Mouse (Mus musculus) hindbrain, embryonic 11.5 days (tissue): Measurements from ENCODE around the gene Chst11. TPM values are rescaled to one million over a fixed set of nuclear protein-coding genes. Genes with fewer than 3 reads are reported as not detected.

Experiments used
- ATAC-seq: fragments of 200-750 bp; cut with Nextera tagmentation; 2 replicates; pipeline ENCODE4 v1.8.0; 2017; ENCODE audit warnings: mild to moderate bottlenecking, moderate TSS enrichment, moderate library complexity; ENCODE audit not compliant: low FRiP score
- DNase-seq: peaks from one replicate; pipeline ENCODE4 v3.0.0-alpha.2; 2015; ENCODE audit warnings: low spot score
- H3K27ac ChIP-seq: fragments of 300-500 bp; sonication (generic); 2 replicates; pipeline ENCODE4 v1.5.1; 2014; ENCODE audit warnings: mild to moderate bottlenecking, low read depth, low read length
- H3K27me3 ChIP-seq: fragments of 300-500 bp; sonication (generic); 2 replicates; pipeline ENCODE4 v1.6.1; 2014; ENCODE audit warnings: mild to moderate bottlenecking, low read length, moderate library complexity, mixed read lengths; ENCODE audit not compliant: control insufficient read depth, insufficient read depth
- H3K36me3 ChIP-seq: fragments of 300-500 bp; sonication (generic); 2 replicates; pipeline ENCODE4 v1.6.1; 2014; ENCODE audit warnings: mild to moderate bottlenecking, low read length, moderate library complexity, mixed read lengths; ENCODE audit not compliant: control insufficient read depth, insufficient read depth
- H3K4me1 ChIP-seq: fragments of 300-500 bp; sonication (generic); replicated peaks from 2 replicates; pipeline ENCODE4 v1.6.1; 2014; ENCODE audit warnings: low read length, mixed read lengths; ENCODE audit not compliant: control insufficient read depth, insufficient read depth
- H3K4me2 ChIP-seq: fragments of 300-500 bp; sonication (generic); replicated peaks from 2 replicates; pipeline ENCODE4 v1.6.1; 2014; ENCODE audit warnings: mild to moderate bottlenecking, low read depth, low read length
- H3K4me3 ChIP-seq: fragments of 300-500 bp; sonication (generic); 2 replicates; pipeline ENCODE4 v1.5.1; 2014; ENCODE audit warnings: low read depth, low read length
- H3K9ac ChIP-seq: fragments of 300-500 bp; sonication (generic); 2 replicates; pipeline ENCODE4 v1.6.1; 2014; ENCODE audit warnings: low read depth, low read length
- H3K9me3 ChIP-seq: fragments of 300-500 bp; sonication (generic); 2 replicates; pipeline ENCODE4 v1.6.1; 2016; ENCODE audit warnings: low read length; ENCODE audit not compliant: control insufficient read depth
- WGBS: fragments of 180-500 bp; shearing (Covaris S2); extraction: QIAGEN DNeasy Blood & Tissue Kit; methylation state at CpG from one replicate; pipeline ENCODE4 v1.1.7; 2014; 5-methylcytosine and 5-hydroxymethylcytosine counted together
- polyA plus RNA-seq: library from polyadenylated mRNA; unstranded; fragments of >200 nt; fragmentation: Nextera tagmentation; extraction: Ambion mirVana; gene quantifications from 2 replicates; pipeline ENCODE4 v1.2.1, GENCODE M21; 2014

Gene Chst11
- polyA plus RNA-seq, 1 experiment from 2014 or later, result 2.3 TPM

DNA sequence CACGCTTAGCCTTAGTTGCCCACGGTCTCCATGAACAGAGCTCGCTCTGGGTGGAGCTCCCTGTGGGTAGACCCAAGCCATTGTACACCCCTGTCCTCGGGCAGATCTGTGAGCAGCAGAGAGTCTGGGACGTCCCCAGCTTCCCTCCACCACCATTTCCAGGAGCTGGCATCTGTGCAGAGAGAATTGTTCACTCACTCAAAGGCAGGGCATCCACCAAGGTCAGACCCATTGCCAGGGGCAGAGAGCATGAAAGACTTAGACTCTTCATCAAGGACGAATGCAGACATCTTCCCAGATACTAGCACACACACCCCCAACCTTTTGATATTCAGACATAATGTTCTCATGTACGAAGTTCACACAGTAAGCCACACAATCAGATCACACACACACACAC lies 216.2 kb downstream of the Chst11 start:
- Histone ChIP-seq H3K4me1 (no peaks in the 10 kb centered on the region), H3K27ac (no peak overlapping the region), H3K36me3 (no peaks in the 10 kb centered on the region), H3K9me3 (no peaks in the 10 kb centered on the region), H3K27me3 (no peaks in the 10 kb centered on the region), H3K4me3 (no peak overlapping the region), H3K9ac (no peak overlapping the region), H3K4me2 (no peak overlapping the region)
- 85% methylated on average over 7 of the region's 7 CpGs for WGBS
- ATAC-seq, result no peak
- DNase-seq, result no peak

DNA sequence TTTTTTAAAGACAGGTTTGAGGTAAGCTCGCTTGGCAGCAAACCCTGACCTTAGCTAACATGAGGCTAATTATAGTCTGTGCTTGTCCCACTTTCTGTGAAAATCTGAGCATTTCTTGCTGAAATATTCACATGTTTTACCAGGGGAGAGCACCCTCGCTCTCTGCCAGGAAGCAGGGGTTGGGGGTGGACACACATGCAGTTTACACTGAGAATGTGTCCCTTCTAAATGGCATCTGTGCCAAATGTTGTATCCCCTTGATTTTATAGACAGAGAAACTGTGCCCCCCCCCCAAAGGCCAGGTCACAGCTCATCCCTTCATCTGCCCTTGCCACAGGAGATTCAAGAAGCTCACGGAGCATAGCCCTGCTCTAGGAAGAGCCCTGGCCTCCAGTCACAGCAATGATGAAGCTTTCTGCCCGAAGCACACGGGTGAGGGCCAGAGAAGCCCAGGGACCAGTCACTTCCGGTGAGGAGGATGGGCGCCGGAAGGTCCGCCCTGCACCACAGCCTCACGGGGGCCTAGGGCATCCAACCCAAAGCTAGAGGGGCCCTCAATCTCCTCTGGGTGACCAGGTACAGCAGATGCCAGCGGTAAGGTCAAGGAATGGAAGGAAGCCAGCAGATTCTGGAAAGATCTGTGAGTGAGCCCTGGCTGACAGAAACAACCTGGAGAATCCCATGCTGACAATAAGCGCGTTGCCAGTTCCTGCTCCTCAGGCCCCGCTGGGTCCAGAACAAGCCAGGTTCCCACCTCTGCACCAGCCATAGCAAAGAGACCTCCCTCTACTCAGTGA lies 217.8 kb downstream of the Chst11 start:
- 85% methylated on average over 14 of the region's 14 CpGs for WGBS
- no peak for ATAC-seq
- DNase-seq, result no peak

DNA sequence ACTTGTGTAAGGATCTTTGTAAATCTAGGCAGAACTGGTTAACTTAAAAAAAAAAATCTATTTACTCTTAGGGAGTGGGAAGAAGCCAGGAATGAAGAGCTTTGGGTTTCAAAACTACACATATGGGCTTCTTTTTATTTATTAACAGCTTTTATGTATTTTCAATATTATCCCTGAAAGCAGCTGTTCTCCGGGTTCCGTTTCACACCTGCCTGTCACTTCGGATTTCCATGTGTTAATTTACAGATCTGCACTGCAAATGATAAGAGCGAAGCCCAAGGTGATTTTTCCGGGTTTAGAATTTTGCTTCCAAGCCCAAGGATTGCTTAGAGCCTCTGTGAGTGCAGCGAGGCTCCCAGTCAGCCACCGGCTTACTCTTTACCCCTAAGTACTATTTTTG lies 223.1 kb downstream of the Chst11 start:
- no peak overlapping the region for H3K4me2 ChIP-seq
- no peak for DNase-seq
- H3K4me3 ChIP-seq, result no peak overlapping the region
- no peak overlapping the region for H3K27ac ChIP-seq
- no peaks in the 10 kb centered on the region for H3K4me1 ChIP-seq
- no peak for ATAC-seq
- WGBS, result 89% methylated on average over 7 of the region's 7 CpGs
- H3K36me3 ChIP-seq, result no peaks in the 10 kb centered on the region
- H3K9me3 ChIP-seq, result no peaks in the 10 kb centered on the region
- no peaks in the 10 kb centered on the region for H3K27me3 ChIP-seq
- no peak overlapping the region for H3K9ac ChIP-seq

More for the DNA sequence above, 217.8 kb downstream of the Chst11 start:
- H3K27me3 ChIP-seq, result no peaks in the 10 kb centered on the region
- no peak overlapping the region for H3K9ac ChIP-seq
- no peaks in the 10 kb centered on the region for H3K36me3 ChIP-seq
- no peak overlapping the region for H3K27ac ChIP-seq
- H3K9me3 ChIP-seq, result no peaks in the 10 kb centered on the region
- H3K4me1 ChIP-seq, result no peaks in the 10 kb centered on the region
- H3K4me2 ChIP-seq, result no peak overlapping the region
- H3K4me3 ChIP-seq, result no peak overlapping the region

DNA sequence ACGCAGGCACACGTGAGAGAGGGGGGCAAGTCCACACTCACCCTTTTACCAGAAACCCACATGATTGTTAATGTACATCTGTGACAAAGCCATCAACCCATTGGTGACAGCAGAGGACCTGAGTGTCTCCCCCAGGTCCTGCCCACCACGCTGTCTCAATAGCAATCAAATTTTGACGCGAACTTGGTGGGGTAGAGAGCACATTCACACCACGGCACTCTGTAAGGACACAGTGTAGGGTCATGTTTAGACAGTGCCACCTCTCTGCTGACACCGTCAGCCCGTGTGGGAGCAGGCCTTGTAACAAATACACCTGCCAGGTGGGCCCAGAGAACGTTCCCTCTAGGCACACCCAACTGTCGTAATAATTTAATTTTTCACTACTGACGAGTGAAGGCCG lies 224.1 kb downstream of the Chst11 start:
- no peak overlapping the region for H3K4me3 ChIP-seq
- no peak for ATAC-seq
- H3K9ac ChIP-seq, result no peak overlapping the region
- 80% methylated on average over 12 of the region's 12 CpGs for WGBS
- no peak overlapping the region for H3K27ac ChIP-seq
- no peak for DNase-seq
- no peaks in the 10 kb centered on the region for H3K36me3 ChIP-seq
- no peaks in the 10 kb centered on the region for H3K27me3 ChIP-seq
- no peaks in the 10 kb centered on the region for H3K9me3 ChIP-seq
- no peak overlapping the region for H3K4me2 ChIP-seq
- H3K4me1 ChIP-seq, result no peaks in the 10 kb centered on the region

DNA sequence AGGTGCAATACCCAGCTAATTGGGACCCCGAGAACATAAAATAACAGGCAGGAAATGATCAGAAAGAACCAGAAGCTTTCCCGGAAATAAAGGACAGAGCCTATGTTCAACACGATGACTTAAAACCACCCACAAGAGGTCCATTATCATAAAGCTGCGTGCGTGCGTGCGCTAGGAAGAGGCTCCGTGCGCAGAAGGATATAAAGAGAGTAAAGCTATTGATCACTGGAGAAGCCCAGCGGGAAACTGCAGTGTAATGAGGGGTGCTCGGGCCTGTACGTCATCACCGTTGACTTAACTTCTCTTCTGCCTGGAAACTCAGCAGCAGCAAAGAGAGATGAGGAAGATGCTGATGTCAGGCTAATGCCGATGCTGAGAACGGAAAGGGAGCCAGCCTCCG lies 224.8 kb downstream of the Chst11 start:
- H3K4me1 ChIP-seq, result no peaks in the 10 kb centered on the region
- H3K27ac ChIP-seq, result no peak overlapping the region
- H3K4me3 ChIP-seq, result no peak overlapping the region
- WGBS, result 77% methylated on average over 16 of the region's 16 CpGs
- H3K9ac ChIP-seq, result no peak overlapping the region
- H3K27me3 ChIP-seq, result no peaks in the 10 kb centered on the region
- no peaks in the 10 kb centered on the region for H3K9me3 ChIP-seq
- ATAC-seq (no peak), DNase-seq (no peak)
- no peak overlapping the region for H3K4me2 ChIP-seq
- H3K36me3 ChIP-seq, result no peaks in the 10 kb centered on the region

DNA sequence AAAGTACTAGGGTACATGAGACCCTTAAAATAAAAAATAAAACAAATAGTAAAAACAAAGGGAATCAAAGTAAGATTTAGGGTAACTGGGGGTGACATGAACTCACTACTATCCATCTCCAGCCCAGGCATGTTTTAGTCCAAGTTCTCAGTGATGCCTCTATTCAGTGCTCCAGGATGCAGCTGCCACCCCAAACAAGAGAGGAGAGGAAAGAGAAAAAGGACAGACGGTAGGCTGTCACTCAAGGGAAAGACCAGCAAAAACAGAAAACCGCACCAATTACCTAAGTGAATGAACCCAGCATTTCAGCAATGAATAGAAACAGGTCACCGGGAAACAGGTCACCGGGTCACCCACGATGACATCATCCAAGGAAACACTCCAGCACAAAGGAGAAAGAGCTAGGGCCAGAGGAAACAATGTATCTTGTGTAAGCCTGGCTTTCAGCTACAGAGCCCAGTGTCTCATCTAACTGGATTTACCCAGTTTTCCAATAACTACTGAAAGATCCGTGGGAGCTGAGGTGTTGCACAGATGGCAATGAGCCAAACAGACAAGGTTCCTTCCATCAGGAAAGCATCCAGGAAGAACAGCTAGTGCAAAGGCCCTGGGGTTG lies 225.8 kb downstream of the Chst11 start:
- H3K4me1 ChIP-seq, result no peaks in the 10 kb centered on the region
- no peak overlapping the region for H3K9ac ChIP-seq
- no peak overlapping the region for H3K4me3 ChIP-seq
- ATAC-seq (no peak), DNase-seq (peak; percentile 36)
- H3K4me2 ChIP-seq, result no peak overlapping the region
- H3K27ac ChIP-seq, result no peak overlapping the region
- no peaks in the 10 kb centered on the region for H3K27me3 ChIP-seq
- no peaks in the 10 kb centered on the region for H3K9me3 ChIP-seq
- no peaks in the 10 kb centered on the region for H3K36me3 ChIP-seq
- WGBS, result 28% methylated on average over 6 of the region's 6 CpGs

DNA sequence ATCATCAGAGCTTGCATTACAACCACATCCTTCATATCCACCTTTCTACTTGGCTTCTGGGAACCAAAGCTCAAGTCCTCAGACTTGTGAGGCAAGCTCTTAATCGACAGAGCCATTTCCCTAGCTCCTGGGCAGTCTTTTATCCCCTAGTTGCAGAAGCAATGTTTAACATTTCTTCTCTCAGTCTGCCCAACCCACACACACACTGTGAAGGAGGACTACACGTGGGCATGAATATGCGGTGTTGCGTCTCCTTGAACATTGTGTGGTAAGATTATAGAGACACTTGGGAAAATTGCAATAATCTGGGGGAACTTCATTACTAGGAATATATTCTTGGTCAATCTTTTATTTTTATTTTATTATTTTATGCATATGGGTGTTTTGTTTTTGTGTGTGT lies 227.3 kb downstream of the Chst11 start:
- Histone ChIP-seq H3K36me3 (no peaks in the 10 kb centered on the region), H3K4me3 (no peak overlapping the region), H3K27me3 (no peaks in the 10 kb centered on the region), H3K4me2 (no peak overlapping the region), H3K9me3 (no peaks in the 10 kb centered on the region), H3K9ac (no peak overlapping the region), H3K27ac (no peak overlapping the region), H3K4me1 (no peaks in the 10 kb centered on the region)
- no peak for ATAC-seq
- WGBS, result 95% methylated on average over 4 of the region's 4 CpGs
- DNase-seq, result no peak

DNA sequence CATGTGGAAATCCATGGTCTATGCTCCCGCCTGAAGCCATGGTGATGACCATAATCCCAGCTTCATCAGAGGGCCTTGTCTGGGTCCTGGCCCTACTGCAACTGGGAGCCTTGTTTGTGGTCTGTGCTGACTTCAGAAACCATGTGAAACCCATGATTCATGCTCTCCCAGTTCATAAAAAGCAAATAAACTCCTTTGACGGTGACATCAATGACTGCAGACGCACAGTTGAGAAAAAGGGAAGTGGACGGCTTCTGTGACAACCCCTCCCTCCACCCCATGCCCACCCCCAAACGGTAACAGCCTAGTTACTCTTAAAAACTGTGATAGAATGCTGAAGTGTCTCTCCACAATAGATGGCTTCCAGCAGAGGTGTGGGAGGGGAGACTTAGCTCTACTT lies 230.3 kb downstream of the Chst11 start:
- Histone ChIP-seq H3K4me3 (no peak overlapping the region), H3K9me3 (no peaks in the 10 kb centered on the region), H3K9ac (no peak overlapping the region), H3K4me2 (no peak overlapping the region), H3K27me3 (no peaks in the 10 kb centered on the region), H3K4me1 (no peaks in the 10 kb centered on the region), H3K36me3 (no peaks in the 10 kb centered on the region), H3K27ac (no peak overlapping the region)
- 83% methylated on average over 5 of the region's 5 CpGs for WGBS
- ATAC-seq, result no peak
- DNase-seq, result no peak

DNA sequence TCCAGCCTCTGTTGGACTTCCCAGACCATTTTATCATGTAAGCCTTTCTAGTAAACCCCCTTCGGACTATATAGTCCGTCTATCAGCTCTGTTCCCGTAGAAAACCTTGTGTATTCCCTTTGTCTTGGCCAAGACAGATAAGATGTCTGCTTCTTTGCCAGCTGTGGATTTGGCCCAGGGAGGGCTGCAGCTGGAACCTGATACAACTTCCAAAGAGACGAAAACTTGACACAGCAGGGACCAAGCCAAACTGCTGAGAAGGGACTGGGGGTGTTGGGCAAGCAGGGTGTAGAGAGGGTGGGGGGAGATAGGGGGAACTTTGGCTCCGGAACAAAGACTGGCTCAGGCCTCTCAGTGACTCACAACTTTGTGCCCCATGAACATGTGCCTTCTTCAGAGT lies 232.0 kb downstream of the Chst11 start:
- no peak for ATAC-seq
- H3K27ac ChIP-seq, result no peak overlapping the region
- no peaks in the 10 kb centered on the region for H3K36me3 ChIP-seq
- H3K4me1 ChIP-seq, result no peaks in the 10 kb centered on the region
- no peak for DNase-seq
- H3K4me2 ChIP-seq, result no peak overlapping the region
- H3K4me3 ChIP-seq, result no peak overlapping the region
- 76% methylated on average over 5 of the region's 5 CpGs for WGBS
- no peaks in the 10 kb centered on the region for H3K9me3 ChIP-seq
- no peaks in the 10 kb centered on the region for H3K27me3 ChIP-seq
- no peak overlapping the region for H3K9ac ChIP-seq
